Mouse (Mus musculus): ENCODE measurements around the gene Snx29. TPM values are rescaled to one million over a fixed set of nuclear protein-coding genes. Genes with fewer than 3 reads are reported as not detected.
A peak's percentile ranks its signal among the peaks of the same experiment; 100 is the strongest.

Snx29 gene
- total and polyA plus RNA-seq, 3 experiments = 1.2 to 3.2 (median 3.1) TPM

DNA sequence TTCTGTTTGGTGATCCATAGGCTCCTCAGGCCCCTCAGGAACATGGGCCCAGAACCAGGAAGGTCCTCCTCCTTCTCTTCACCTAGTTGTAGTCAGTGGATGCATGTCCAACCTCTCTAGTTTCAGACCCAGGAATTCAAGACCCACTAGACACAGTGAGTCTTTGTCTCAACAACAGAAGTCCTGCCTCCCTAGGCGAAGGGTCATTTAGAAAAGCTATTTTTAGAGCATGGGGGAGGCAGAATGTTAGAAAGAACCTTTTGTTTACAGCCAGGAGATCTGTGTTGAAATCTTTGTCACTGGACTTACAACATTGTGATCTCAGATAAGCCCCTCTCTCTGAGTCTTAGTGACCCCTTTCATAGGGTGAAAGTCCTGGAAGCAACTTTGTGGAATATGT, 334.4 kb downstream of the Snx29 start:
- no peak overlapping the region for H3K27ac ChIP-seq (ENCODE audit: insufficient read depth, low read depth)
- no peaks in the 10 kb centered on the region for H3K27me3 ChIP-seq (replicated peaks)
- no peak for TF ChIP-seq ELF1 (IDR thresholded peaks at IDR 0.05; ENCODE audit: low read depth, low read length)
- TF ChIP-seq MAX (IDR thresholded peaks at IDR 0.05; ENCODE audit: low read length) = no peak
- no peak for TF ChIP-seq USF2 (conservative IDR thresholded peaks at IDR 0.05; ENCODE audit: low read depth, low read length)
- TF ChIP-seq CHD1 (IDR thresholded peaks at IDR 0.05; ENCODE audit: low read depth, low read length) = no peak
- TF ChIP-seq RCOR1 (conservative IDR thresholded peaks at IDR 0.05; ENCODE audit: low read depth, low read length) = no peak
- no peak for TF ChIP-seq KAT2A (IDR thresholded peaks at IDR 0.05; ENCODE audit: insufficient replicate concordance, low read length)
- TF ChIP-seq MAFK (IDR thresholded peaks at IDR 0.05; ENCODE audit: insufficient replicate concordance, low read length) = no peak
- TF ChIP-seq RAD21 (IDR thresholded peaks at IDR 0.05; ENCODE audit: low read depth, low read length) = no peak
- no peak for TF ChIP-seq EP300 (IDR thresholded peaks at IDR 0.05; ENCODE audit: low read length)
- no peak for TF ChIP-seq POLR2A (IDR thresholded peaks at IDR 0.05; ENCODE audit: low read depth, low read length)
- TF ChIP-seq NRF1 (IDR thresholded peaks at IDR 0.05; ENCODE audit: low read depth, low read length) = no peak
- TF ChIP-seq UBTF (IDR thresholded peaks at IDR 0.05; ENCODE audit: low read depth, low read length) = no peak
- TF ChIP-seq ZNF384 (IDR thresholded peaks at IDR 0.05; ENCODE audit: low read depth, low read length) = no peak
- TF ChIP-seq CHD2 (IDR thresholded peaks at IDR 0.05; ENCODE audit: low read length) = no peak
- no peak overlapping the region for H3K4me2 ChIP-seq (ENCODE audit: insufficient read depth, low read depth, poor library complexity, severe bottlenecking)
- H3K9me3 ChIP-seq (replicated peaks; ENCODE audit: low read length) = peaks cover 2% of the 10 kb centered on the region
- no peak overlapping the region for H3K4me3 ChIP-seq (replicated peaks in 1 of 3; ENCODE audit: low read depth in 2 of 3, low read length in 2 of 3, poor library complexity in 1 of 3)
- H3K36me3 ChIP-seq (replicated peaks in 1 of 2; ENCODE audit: control insufficient read depth in 1 of 2, insufficient read depth in 1 of 2, low read length in 1 of 2) = peaks cover 0 to 5% of the 10 kb centered on the region in 2 experiments
- H3K79me2 ChIP-seq (replicated peaks; ENCODE audit: control insufficient read depth, extremely low read depth, insufficient read depth, poor library complexity, severe bottlenecking) = no peaks in the 10 kb centered on the region
- no peak for DNase-seq (ENCODE audit: extremely low read depth)
- peaks cover 32 to 82% of the 10 kb centered on the region in 2 experiments for H3K4me1 ChIP-seq (ENCODE audit: control insufficient read depth in 1 of 2, insufficient read depth in 2 of 2)
- in situ Hi-C loops (cut with MboI; ENCODE audit: low pct_ligation_motif_present, low pct_unique_long_range_greater_than_20kb, low sequenced_read_pairs) (no loop called here), dilution Hi-C loops (cut with MboI; ENCODE audit: extremely low pct_ligation_motif_present, extremely low pct_unique_long_range_greater_than_20kb, low sequenced_read_pairs) (no loop called here)
- no peak overlapping the region for H3K9ac ChIP-seq (ENCODE audit: insufficient read depth, low read depth)

DNA sequence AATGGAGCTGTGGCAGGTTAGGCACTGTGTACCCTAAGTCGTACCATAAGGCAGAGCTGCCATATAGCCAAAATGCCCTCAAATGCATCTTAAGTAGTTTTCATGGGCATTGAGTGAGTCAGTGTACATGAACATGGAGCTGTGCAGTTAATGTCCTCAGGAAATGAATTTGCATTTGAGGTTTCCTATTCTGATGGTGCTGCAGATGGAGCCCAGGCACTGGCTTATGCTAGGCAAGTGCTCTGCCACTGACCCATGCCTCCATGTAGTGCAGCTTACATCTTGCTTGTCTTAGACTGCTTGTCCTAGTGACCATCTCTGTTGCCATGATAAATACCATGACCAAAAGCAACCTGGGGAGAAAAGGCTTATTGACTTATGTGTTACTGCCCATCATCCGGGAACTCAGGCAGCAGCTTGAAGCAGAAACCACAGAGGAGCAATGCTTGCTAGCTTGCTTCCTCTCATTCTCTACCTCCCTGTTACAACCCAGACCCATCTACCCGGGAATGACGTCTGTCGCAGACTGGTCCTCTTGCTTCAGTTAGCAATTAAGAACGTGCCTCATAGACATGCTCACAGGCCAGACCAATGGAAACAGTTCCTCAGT, 336.5 kb downstream of the Snx29 start:
- Histone ChIP-seq H3K27me3 (replicated peaks) (no peaks in the 10 kb centered on the region), H3K9ac (ENCODE audit: insufficient read depth, low read depth) (no peak overlapping the region), H3K36me3 (replicated peaks in 1 of 2; ENCODE audit: control insufficient read depth in 1 of 2, insufficient read depth in 1 of 2, low read length in 1 of 2) (peaks cover 0 to 5% of the 10 kb centered on the region in 2 experiments), H3K27ac (ENCODE audit: insufficient read depth, low read depth) (peak overlapping the region; percentile 51), H3K4me2 (ENCODE audit: insufficient read depth, low read depth, poor library complexity, severe bottlenecking) (peak overlapping the region; percentile 6; the same call in 1 of the 2 replicates), H3K4me3 (replicated peaks in 1 of 3; ENCODE audit: low read depth in 2 of 3, low read length in 2 of 3, poor library complexity in 1 of 3) (no peak overlapping the region), H3K79me2 (replicated peaks; ENCODE audit: control insufficient read depth, extremely low read depth, insufficient read depth, poor library complexity, severe bottlenecking) (no peaks in the 10 kb centered on the region), H3K4me1 (ENCODE audit: control insufficient read depth in 1 of 2, insufficient read depth in 2 of 2) (peaks cover 27 to 78% of the 10 kb centered on the region in 2 experiments), H3K9me3 (replicated peaks; ENCODE audit: low read length) (peaks cover 2% of the 10 kb centered on the region)
- peak; percentile 87 for DNase-seq (ENCODE audit: extremely low read depth)
- in situ Hi-C loops (cut with MboI; ENCODE audit: low pct_ligation_motif_present, low pct_unique_long_range_greater_than_20kb, low sequenced_read_pairs) (no loop called here), dilution Hi-C loops (cut with MboI; ENCODE audit: extremely low pct_ligation_motif_present, extremely low pct_unique_long_range_greater_than_20kb, low sequenced_read_pairs) (no loop called here)
- TF ChIP-seq ETS1 (conservative IDR thresholded peaks at IDR 0.05; ENCODE audit: low read depth, low read length) (peak; percentile 12; the same call in 1 of the 2 replicates), BHLHE40 (IDR thresholded peaks at IDR 0.05; ENCODE audit: low read depth, low read length) (peak; percentile 43; the same call in 1 of the 2 replicates), MEF2A (IDR thresholded peaks at IDR 0.05; ENCODE audit: borderline replicate concordance, low read depth, low read length) (peak; percentile 64), RAD21 (IDR thresholded peaks at IDR 0.05; ENCODE audit: low read depth, low read length) (peak; percentile 20), SIN3A (IDR thresholded peaks at IDR 0.05; ENCODE audit: low read length) (peak; percentile 51; the same call in 1 of the 2 replicates), ZMIZ1 (IDR thresholded peaks at IDR 0.05; ENCODE audit: low read depth, low read length) (0 out of 2 replicates have a peak, but pooled peaks have one; percentile 31), CTCF (conservative IDR thresholded peaks at IDR 0.05 in 1 of 2, IDR thresholded peaks at IDR 0.05 in 1 of 2; ENCODE audit: low read depth in 2 of 2, low read length in 2 of 2) (no peak; a peak in 1 of 4 replicates), POLR2A (IDR thresholded peaks at IDR 0.05; ENCODE audit: low read depth, low read length) (peak; percentile 37; the same call in 1 of the 2 replicates), ZKSCAN1 (IDR thresholded peaks at IDR 0.05; ENCODE audit: borderline replicate concordance, low read depth, low read length) (no peak), MAFK (IDR thresholded peaks at IDR 0.05; ENCODE audit: insufficient replicate concordance, low read length) (no peak), HCFC1 (IDR thresholded peaks at IDR 0.05; ENCODE audit: low read depth, low read length) (no peak; the same call in 1 of the 2 replicates), ZNF384 (IDR thresholded peaks at IDR 0.05; ENCODE audit: low read depth, low read length) (no peak), MAZ (IDR thresholded peaks at IDR 0.05; ENCODE audit: low read depth, low read length) (no peak), MYC (IDR thresholded peaks at IDR 0.05; ENCODE audit: low read depth, low read length) (peak; percentile 84), SMC3 (IDR thresholded peaks at IDR 0.05; ENCODE audit: low read depth, low read length) (no peak; the same call in 1 of the 2 replicates), EP300 (IDR thresholded peaks at IDR 0.05; ENCODE audit: low read length) (peak; percentile 93), GABPA (IDR thresholded peaks at IDR 0.05; ENCODE audit: insufficient replicate concordance, low read depth, low read length) (no peak), MAX (IDR thresholded peaks at IDR 0.05; ENCODE audit: low read length) (peak; percentile 72; the same call in 1 of the 2 replicates), UBTF (IDR thresholded peaks at IDR 0.05; ENCODE audit: low read depth, low read length) (no peak), JUND (conservative IDR thresholded peaks at IDR 0.05; ENCODE audit: low read depth, low read length) (peak; percentile 40), POLR2AphosphoS2 (IDR thresholded peaks at IDR 0.05; ENCODE audit: low read depth, low read length) (no peak), PAX5 (IDR thresholded peaks at IDR 0.05; ENCODE audit: low read length) (no peak), KAT2A (IDR thresholded peaks at IDR 0.05; ENCODE audit: insufficient replicate concordance, low read length) (0 out of 2 replicates have a peak, but pooled peaks have one; percentile 24), USF2 (conservative IDR thresholded peaks at IDR 0.05; ENCODE audit: low read depth, low read length) (no peak), USF1 (IDR thresholded peaks at IDR 0.05; ENCODE audit: low read depth, low read length) (no peak)

All from CH12.LX (cell line).